9 mouse cellular contexts compared by ENCODE assay signal in genomic region chr2:102682168-102682567, GRCm38 (mm10). TPM values are rescaled to one million over a fixed set of nuclear protein-coding genes. Genes with fewer than 3 reads are reported as not detected.
A peak's percentile ranks its signal among the peaks of the same experiment; 100 is the strongest.
DNase-seq lines count a peak whose midpoint lies in the region; ATAC-seq and TF ChIP-seq lines count a peak whose summit lies in the region.
"Had no signal": no experiment of that assay in that cellular context is flagged by ENCODE, and none has a peak within 500 bp of the region (broad histone marks: within the 10 kb centered on the region; RNA-seq: fewer than 3 reads in every experiment).

No protein-coding gene starts in this region.

- TF ChIP-seq CTCF in MEL (IDR thresholded peaks at IDR 0.05 in 2 of 3, conservative IDR thresholded peaks at IDR 0.05 in 1 of 3; ENCODE audit: control insufficient read depth in 1 of 3, insufficient read depth in 1 of 3, low read depth in 2 of 3, low read length in 3 of 3, poor library complexity in 1 of 3, severe bottlenecking in 1 of 3), result peak in 2 of 3 experiments; percentile 37 to 39; a peak in 5 of 6 replicates
- peak; percentile 68 for TF ChIP-seq CTCF in bone marrow, adult 2 months (IDR thresholded peaks at IDR 0.05; ENCODE audit: control insufficient read depth, insufficient read depth, low read length)

- 42% methylated on average over 5 of the region's 5 CpGs for WGBS in kidney, embryonic 16.5 days
- WGBS in bone marrow, adult 2 months, result 49% methylated on average over 5 of the region's 5 CpGs

- no peak for ATAC-seq in kidney, embryonic 16.5 days (ENCODE audit: low FRiP score, low TSS enrichment)
- no peak for ATAC-seq in erythroblast, adult 5-6 weeks (replicated peaks; ENCODE audit: low FRiP score, poor library complexity, severe bottlenecking)

- no peak overlapping the region for H3K9ac ChIP-seq in kidney, embryonic 16.5 days (replicated peaks; ENCODE audit: low read length)
- H3K9ac ChIP-seq in MEL (ENCODE audit: control insufficient read depth, low read depth, low read length, poor library complexity, severe bottlenecking), result no peak overlapping the region
- H3K9ac ChIP-seq: embryonic facial prominence, embryonic 13.5 days had no signal

- no peaks in the 10 kb centered on the region for H3K36me3 ChIP-seq in kidney, embryonic 16.5 days (ENCODE audit: insufficient read depth, low read length)
- H3K36me3 ChIP-seq in MEL (ENCODE audit: control insufficient read depth in 1 of 2, insufficient read depth in 2 of 2, low read length in 2 of 2), result no peaks in the 10 kb centered on the region
- H3K36me3 ChIP-seq: embryonic facial prominence, embryonic 13.5 days had no signal

- peak; percentile 45 for TF ChIP-seq RAD21 in MEL (IDR thresholded peaks at IDR 0.05; ENCODE audit: low read depth, low read length)

- H3K4me3 ChIP-seq in kidney, embryonic 16.5 days (ENCODE audit: low read length), result no peak overlapping the region
- no peak overlapping the region for H3K4me3 ChIP-seq in MEL (ENCODE audit: control insufficient read depth in 1 of 2, insufficient read depth in 1 of 2, low read depth in 2 of 2, low read length in 2 of 2)
- no peak overlapping the region for H3K4me3 ChIP-seq in bone marrow, adult 2 months (replicated peaks; ENCODE audit: control insufficient read depth, low read depth, low read length)
- H3K4me3 ChIP-seq: embryonic facial prominence, embryonic 13.5 days had no signal

- no peak for TF ChIP-seq POLR2A in MEL (IDR thresholded peaks at IDR 0.05; ENCODE audit: control insufficient read depth in 1 of 2, insufficient read depth in 1 of 2, low read depth in 1 of 2, low read length in 2 of 2, poor library complexity in 1 of 2)
- TF ChIP-seq POLR2A in bone marrow, adult 2 months (IDR thresholded peaks at IDR 0.05; ENCODE audit: borderline replicate concordance, control insufficient read depth, low read depth, low read length), result no peak

- no peaks in the 10 kb centered on the region for H3K27me3 ChIP-seq in kidney, embryonic 16.5 days (ENCODE audit: insufficient read depth, low read length)
- peaks cover 3 to 7% of the 10 kb centered on the region in 2 experiments for H3K27me3 ChIP-seq in MEL (ENCODE audit: control insufficient read depth in 1 of 2, insufficient read depth in 2 of 2, low read length in 2 of 2)

- H3K4me2 ChIP-seq in kidney, embryonic 16.5 days (replicated peaks; ENCODE audit: low read depth, low read length), result no peak overlapping the region
- H3K4me2 ChIP-seq: embryonic facial prominence, embryonic 13.5 days had no signal

- no peaks in the 10 kb centered on the region for H3K79me2 ChIP-seq in MEL (ENCODE audit: control insufficient read depth, insufficient read depth, low read length, poor library complexity)

- peak; percentile 42 for DNase-seq in kidney, adult 9 months
- peak; percentile 10 for DNase-seq in MEL (ENCODE audit: low read depth, low spot score)
- peak; percentile 38 to 72 for DNase-seq in heart, postnatal 10 days
- DNase-seq in naive thymus-derived CD4-positive, alpha-beta T cell, adult 2 months (ENCODE audit: low read depth), result peak; percentile 29
- peak; percentile 37 for DNase-seq in urinary bladder, postnatal 14 days (ENCODE audit: low spot score)

- H3K9me3 ChIP-seq in kidney, embryonic 16.5 days (ENCODE audit: low read length), result no peaks in the 10 kb centered on the region
- no peaks in the 10 kb centered on the region for H3K9me3 ChIP-seq in MEL (replicated peaks; ENCODE audit: insufficient read depth, low read length)
- H3K9me3 ChIP-seq: embryonic facial prominence, embryonic 13.5 days had no signal

- H3K27ac ChIP-seq in kidney, embryonic 16.5 days (ENCODE audit: low read length), result no peak overlapping the region
- H3K27ac ChIP-seq in MEL (ENCODE audit: control insufficient read depth, low read depth, low read length), result no peak overlapping the region
- no peak overlapping the region for H3K27ac ChIP-seq in bone marrow, adult 2 months (ENCODE audit: control insufficient read depth, insufficient read depth, low read depth, low read length, poor library complexity)
- H3K27ac ChIP-seq: embryonic facial prominence, embryonic 13.5 days had no signal

- no peak for TF ChIP-seq EP300 in MEL (IDR thresholded peaks at IDR 0.05; ENCODE audit: low read depth in 1 of 2, low read length in 2 of 2)

- intact Hi-C loops in heart, postnatal 10 days (cut with DNase I), result loop anchor here (1.0 to 10.0 kb wide), 4 partner anchors 120 to 743 kb away; no protein-coding TSS in a partner anchor

- H3K4me1 ChIP-seq in kidney, embryonic 16.5 days (ENCODE audit: insufficient read depth, low read length), result 0 out of 2 replicates have a peak, but pooled peaks cover 4% of the 10 kb centered on the region
- no peaks in the 10 kb centered on the region for H3K4me1 ChIP-seq in MEL (ENCODE audit: control insufficient read depth in 1 of 2, insufficient read depth in 2 of 2, low read length in 2 of 2)
- H3K4me1 ChIP-seq in bone marrow, adult 2 months (ENCODE audit: control insufficient read depth, insufficient read depth, low read length), result no peaks in the 10 kb centered on the region
- H3K4me1 ChIP-seq: embryonic facial prominence, embryonic 13.5 days had no signal

TF ChIP-seq in MEL, 35 proteins besides CTCF, POLR2A, EP300 and RAD21:
- no peak for TF ChIP-seq ZKSCAN1 (IDR thresholded peaks at IDR 0.05; ENCODE audit: low read depth, low read length)
- no peak for TF ChIP-seq MAZ (IDR thresholded peaks at IDR 0.05; ENCODE audit: low read depth, low read length)
- peak; percentile 24; the same call in 1 of the 2 replicates for TF ChIP-seq ZC3H11A (IDR thresholded peaks at IDR 0.05; ENCODE audit: low read depth, low read length)
- TF ChIP-seq TAL1 (IDR thresholded peaks at IDR 0.05; ENCODE audit: low read length), result no peak
- TF ChIP-seq USF2 (IDR thresholded peaks at IDR 0.05; ENCODE audit: borderline replicate concordance in 1 of 2, insufficient read depth in 1 of 2, low read depth in 1 of 2, low read length in 2 of 2), result no peak
- peak; percentile 50 for TF ChIP-seq SMC3 (IDR thresholded peaks at IDR 0.05; ENCODE audit: low read depth, low read length)
- TF ChIP-seq MYC (IDR thresholded peaks at IDR 0.05; ENCODE audit: low read depth, low read length), result no peak
- TF ChIP-seq MXI1 (IDR thresholded peaks at IDR 0.05; ENCODE audit: low read depth, low read length), result no peak
- no peak for TF ChIP-seq NELFE (IDR thresholded peaks at IDR 0.05; ENCODE audit: low read depth, low read length)
- TF ChIP-seq ELF1 (IDR thresholded peaks at IDR 0.05; ENCODE audit: low read depth, low read length), result no peak
- TF ChIP-seq GATA1 (IDR thresholded peaks at IDR 0.05; ENCODE audit: low read depth, low read length), result no peak
- TF ChIP-seq JUND (IDR thresholded peaks at IDR 0.05; ENCODE audit: low read depth, low read length), result no peak

RNA-seq across cellular contexts. Expression of gene Slc1a2, which starts 23.7 kb away (rescaled TPM):
- 0.12 and 0.13 TPM in 2 replicates for polyA plus RNA-seq in kidney, embryonic 16.5 days (2015; fragmentation: Nextera tagmentation; extraction: Ambion mirVana)
- not detected in 2 replicates for total RNA-seq in MEL (2012; rRNA removed)
- polyA plus RNA-seq in MEL (2012; ENCODE audit: insufficient read depth in 1 of 2, insufficient read length in 2 of 2, low read depth in 1 of 2, low replicate concordance in 2 of 2, missing spikeins in 1 of 2), result under 1 TPM in 1 of 2 experiments, not detected in 1; 0.08 TPM
- polyA plus RNA-seq in bone marrow, adult 2 months (2011; ENCODE audit: insufficient read depth, insufficient read length, low replicate concordance, missing spikeins), result 1.2 TPM in 1 of 2 replicates, not detected in the other
- total RNA-seq in heart, postnatal 10 days (2021), result under 1 TPM; 0.20 to 0.26 TPM
- not detected in 2 replicates for total RNA-seq in erythroblast, adult 5-6 weeks (2015; ENCODE audit: low replicate concordance)
- not detected in 2 replicates for total RNA-seq in erythroblast, adult 5-6 weeks (2017; ENCODE audit: low replicate concordance)
